Mouse (Mus musculus): ENCODE results near the gene Prkaca.
"Not testable (repeated sequence)": the region's sequence is repeated elsewhere in the genome, so short reads cannot be mapped to it uniquely, and the experiment has no call there.

The Prkaca gene

DNA sequence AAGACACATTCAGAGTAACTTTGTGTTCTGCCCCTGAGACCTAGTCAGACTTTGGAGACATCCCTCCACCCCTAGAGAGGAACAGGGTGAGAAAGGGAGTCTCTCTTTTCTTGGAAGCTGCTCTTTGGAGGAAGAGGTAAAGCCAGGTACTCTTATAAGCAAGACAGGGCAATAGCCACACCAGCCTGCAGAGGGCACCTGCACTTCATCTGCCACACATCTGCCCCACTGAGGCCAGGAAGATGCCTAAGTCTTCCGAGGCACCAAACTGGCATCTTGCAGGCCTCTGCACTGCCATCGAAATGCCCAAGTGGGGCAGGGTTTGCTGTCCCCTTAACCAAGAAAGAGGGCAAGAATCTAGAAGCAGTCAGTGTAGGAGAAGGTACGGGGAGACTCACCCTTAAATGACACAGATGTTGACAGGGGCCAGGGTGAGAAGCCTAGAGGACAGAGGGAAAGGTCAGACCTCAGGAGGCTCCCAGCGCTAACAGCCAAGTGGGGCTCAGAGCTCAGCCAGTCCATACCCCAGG lies 3.4 kb downstream of the Prkaca start:
- DNase-seq (ENCODE audit: low read depth), result peak; percentile 32

DNA sequence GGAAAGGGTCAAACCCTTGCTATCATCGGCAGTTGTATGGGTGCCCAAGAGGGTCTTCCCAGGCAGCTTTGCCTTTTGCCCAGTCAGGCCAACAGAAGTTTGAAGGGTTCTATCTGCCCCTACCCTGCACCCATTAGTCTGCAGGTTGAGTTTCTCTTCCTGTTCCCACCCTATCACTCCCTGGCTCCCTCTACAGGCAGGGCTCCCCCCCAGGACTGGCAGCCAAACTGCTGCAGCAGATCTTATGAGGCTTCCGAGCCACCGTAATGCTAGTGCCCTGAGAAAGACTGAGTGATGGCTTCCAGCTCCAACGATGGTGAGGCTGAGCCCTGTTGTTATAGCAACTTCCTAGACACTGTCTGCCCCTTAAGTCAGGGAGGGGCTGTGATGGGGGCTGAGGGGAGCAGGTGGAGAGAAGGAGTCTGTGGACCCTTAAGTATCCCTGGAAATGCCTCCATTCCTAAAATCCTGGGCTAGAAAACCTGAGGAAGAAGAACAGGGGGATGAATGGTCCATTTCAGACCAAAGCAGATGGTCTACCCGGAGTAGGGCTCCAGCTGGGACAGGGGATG lies 4.1 kb downstream of the Prkaca start:
- no peak for DNase-seq (ENCODE audit: low read depth)

DNA sequence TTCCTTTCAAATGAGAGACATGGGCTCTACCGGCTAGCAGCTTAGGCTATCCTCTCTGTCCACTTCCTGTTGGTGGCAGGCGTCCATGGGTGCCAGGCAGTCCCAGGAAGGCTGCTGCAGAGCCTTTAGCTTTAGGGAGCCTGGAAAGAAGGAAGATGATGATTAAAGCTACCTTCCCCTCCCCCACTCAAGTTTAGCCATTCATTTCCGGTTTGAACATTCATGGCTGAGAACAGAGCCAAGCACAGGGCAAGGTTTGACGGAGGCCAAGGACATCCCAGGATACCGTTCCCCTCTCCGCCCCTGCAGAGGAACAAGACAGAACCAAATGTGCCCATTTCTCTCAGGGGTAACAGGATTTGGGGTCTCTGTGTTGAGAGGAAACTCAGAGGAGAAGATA lies 4.9 kb downstream of the Prkaca start:
- DNase-seq (ENCODE audit: low read depth), result no peak

DNA sequence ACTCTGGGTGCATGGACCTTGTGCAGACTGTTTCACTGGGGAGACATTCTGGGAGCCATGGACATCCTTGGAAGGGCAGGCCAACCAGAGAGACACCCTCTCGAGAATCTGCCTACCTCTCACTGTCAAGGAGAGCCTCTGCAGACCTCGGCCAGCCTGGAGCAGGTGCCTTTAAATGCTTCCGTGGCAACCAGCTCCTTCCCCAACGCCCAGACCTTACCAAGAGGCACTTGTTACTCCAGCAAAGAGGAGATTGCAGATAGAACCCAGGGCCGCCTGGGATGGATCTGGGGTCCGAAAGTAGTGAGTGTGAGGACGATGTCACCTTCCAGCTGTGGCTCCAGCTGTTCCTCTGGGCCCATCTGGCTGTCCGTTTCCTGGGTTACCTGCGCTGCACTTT lies 5.4 kb downstream of the Prkaca start:
- no peak for DNase-seq (ENCODE audit: low read depth)

DNA sequence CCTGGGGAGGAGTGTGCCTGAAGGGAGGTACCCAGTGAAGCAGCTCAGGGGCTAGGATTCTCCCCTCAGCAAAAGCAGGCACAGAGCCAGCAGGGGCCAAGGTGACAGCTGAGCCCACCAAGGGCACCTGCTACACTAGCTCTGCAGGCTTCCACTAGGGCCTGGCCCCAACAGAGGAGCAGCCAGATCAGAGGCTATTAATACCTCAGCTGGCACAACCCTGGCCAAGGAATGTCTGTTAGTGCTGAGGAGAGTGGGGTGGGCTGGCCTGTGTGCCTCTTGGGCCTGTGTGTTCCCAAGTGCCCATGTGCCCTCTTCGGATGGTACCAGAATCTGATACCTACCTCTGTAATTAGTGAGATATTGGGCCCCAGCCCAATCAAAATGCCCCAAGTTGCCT lies 7.5 kb downstream of the Prkaca start:
- no peak for DNase-seq (ENCODE audit: low read depth)

DNA sequence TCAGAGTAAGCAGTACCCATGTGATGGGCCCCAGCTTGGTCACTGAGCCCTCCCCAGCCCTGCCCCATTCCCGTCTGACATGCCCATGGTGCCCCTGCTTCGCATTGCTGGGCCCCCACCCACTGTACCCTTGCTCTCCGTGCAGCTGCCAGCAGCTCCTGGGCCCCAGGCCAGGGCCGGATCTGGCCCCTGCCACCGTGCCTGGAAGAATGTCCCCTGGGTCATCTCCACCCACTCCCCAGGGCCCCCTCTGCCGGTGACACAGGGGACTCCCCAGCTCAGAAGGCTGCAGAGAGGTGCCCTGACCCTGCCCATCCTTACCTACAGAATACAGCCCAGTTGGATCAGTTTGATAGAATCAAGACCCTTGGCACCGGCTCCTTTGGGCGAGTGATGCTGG lies 8.1 kb downstream of the Prkaca start:
- no peak for DNase-seq (ENCODE audit: low read depth)

DNA sequence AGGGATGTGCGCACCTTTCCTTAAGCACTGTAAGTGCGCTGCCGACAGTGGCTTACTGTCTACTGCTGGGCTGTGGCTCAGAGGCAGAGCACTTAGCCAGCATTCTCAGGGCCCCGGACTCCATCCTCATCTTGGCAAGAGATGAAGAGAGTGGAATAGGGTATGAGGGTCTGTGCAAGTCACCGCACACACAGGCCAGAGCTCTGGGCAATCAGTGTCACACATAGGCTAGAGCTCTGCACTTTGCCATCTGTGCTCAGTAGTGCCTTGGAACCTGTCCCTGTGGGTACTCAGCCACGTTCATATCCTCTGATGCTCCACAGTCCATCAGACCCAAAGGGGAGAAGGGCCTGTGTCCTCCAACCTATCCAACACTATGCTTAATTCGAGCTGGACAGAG lies 8.7 kb downstream of the Prkaca start:
- no peak for DNase-seq (ENCODE audit: low read depth)

DNA sequence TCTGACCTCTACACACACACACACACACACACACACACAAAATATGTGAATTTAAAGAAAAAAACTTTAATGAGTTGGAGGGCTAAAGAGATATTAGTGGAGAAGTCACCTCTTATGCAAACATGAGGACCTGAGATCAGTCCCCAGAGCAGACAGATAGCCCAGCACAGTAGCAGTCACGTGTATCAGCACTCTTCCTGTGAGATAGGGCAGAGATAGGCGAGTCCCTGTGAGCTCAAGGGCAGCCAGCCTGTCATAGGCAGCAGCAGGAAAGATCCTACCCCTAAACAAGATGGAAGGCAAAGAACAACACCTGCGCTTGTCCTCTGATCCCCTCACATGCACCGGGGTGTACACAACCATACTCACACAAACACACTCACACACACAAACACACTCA lies 9.7 kb downstream of the Prkaca start:
- no peak for DNase-seq (ENCODE audit: low read depth)

DNA sequence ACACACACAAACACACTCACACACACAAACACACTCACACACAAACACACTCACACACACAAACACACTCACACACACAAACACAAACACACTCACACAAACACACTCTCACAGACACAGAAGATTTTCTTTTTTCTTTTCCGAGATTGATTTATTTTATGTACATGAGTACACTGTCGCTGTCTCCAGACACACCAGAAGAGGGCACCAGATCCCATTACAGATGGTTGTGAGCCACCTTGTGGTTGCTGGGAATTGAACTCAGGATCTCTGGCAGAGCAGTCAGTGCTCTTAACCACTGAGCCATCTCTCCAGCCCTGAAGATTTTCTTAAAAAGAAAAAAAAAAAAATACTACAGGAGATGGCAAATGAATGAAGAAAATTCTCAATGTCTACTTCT lies 10.4 kb downstream of the Prkaca start:
- not testable (repeated sequence) for DNase-seq (ENCODE audit: low read depth)

DNA sequence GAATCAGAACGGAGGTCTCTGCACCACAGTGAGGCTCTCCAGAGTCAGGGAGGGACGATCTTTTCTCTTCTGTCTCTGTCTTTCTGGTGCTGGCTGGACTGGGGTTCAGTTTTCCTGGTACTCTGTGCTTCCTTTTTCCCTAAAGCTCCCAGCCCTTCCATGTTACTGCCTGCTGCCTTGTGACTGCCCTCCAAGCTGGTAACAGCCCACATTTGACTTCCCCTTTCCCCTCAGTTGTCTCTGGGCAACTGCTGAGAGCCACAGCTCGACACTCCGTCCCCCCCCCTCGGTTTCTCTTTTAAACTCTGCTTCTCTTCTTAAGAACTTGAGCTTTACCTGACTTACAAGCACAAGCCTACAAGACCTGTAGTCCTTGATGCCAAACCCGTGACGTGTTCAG lies 16.4 kb downstream of the Prkaca start:
- no peak for DNase-seq (ENCODE audit: low read depth)

DNA sequence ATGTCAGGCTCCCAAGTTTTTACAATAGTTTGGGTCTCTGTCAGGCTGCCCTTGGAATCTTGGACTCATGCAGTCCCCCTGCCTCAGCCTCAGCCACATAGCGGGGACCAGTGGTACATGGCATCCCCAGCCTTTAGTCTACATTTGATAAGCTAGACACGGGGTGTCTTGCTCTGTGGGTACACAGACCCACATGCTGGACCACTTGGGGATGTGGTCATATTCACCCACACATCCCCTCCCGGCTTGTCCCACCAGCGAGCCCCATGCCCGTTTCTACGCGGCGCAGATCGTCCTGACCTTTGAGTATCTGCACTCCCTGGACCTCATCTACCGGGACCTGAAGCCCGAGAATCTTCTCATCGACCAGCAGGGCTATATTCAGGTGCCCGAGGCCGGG lies 17.4 kb downstream of the Prkaca start:
- no peak for DNase-seq (ENCODE audit: low read depth)

DNA sequence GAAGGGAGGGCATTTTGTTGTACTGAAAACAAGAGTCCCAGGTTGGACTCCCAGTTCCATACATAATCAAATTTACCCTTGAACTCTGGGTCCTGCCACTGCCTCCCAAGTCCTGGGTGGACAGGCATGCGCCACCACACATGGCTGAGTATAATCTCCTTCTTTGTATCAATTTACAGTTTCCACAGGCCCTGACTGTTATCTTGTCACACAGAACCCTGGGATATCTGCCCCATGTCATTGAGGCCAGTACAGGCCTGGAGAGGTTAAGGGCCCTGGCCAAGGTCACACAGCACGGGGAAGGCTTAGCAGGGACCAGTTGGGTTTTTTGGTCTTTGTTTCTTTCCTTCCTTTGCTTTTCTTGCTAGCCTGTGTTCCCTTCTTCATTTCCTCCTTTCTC lies 19.7 kb downstream of the Prkaca start:
- no peak for DNase-seq (ENCODE audit: low read depth)

DNA sequence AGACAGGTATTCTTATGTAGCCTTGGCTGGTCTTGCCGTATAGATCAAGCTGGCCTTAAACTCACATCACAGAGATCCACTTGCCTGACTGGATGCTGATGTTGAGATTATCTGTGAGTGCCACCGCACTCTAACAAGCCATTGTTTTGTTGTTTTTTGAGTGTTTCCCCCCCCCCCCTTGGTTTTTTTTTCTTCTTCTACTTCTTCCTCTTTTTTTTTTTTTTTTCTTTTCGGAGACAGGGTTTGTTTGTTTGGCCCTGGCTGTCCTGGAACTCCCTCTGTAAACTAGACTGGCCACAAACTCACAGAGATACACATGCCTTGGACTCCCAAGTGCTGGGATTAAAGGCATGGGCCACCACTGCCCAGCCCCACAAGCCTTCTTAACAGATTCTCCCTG lies 21.2 kb downstream of the Prkaca start:
- DNase-seq (ENCODE audit: low read depth), result no peak

DNA sequence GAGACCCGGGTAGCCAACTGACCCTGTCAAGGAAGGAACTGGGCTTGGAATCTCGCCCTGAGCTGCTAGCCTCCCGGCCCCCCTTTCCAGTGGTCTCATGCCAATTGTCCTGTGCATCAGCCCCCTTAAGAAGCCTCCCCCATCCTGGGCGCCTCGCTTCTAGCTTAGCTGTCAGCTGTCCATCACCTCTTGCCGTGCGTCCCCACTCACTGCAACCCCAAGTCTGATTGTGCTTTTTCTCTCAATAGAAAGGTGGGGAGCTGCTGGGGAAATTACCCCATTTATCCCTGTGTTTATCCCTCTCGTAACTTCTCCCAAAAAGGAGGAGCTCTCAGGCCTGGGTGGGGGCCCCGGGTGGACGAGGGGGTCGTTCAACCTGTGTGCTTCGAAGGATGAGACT lies 23.2 kb downstream of the Prkaca start:
- no peak for DNase-seq (ENCODE audit: low read depth)

DNA sequence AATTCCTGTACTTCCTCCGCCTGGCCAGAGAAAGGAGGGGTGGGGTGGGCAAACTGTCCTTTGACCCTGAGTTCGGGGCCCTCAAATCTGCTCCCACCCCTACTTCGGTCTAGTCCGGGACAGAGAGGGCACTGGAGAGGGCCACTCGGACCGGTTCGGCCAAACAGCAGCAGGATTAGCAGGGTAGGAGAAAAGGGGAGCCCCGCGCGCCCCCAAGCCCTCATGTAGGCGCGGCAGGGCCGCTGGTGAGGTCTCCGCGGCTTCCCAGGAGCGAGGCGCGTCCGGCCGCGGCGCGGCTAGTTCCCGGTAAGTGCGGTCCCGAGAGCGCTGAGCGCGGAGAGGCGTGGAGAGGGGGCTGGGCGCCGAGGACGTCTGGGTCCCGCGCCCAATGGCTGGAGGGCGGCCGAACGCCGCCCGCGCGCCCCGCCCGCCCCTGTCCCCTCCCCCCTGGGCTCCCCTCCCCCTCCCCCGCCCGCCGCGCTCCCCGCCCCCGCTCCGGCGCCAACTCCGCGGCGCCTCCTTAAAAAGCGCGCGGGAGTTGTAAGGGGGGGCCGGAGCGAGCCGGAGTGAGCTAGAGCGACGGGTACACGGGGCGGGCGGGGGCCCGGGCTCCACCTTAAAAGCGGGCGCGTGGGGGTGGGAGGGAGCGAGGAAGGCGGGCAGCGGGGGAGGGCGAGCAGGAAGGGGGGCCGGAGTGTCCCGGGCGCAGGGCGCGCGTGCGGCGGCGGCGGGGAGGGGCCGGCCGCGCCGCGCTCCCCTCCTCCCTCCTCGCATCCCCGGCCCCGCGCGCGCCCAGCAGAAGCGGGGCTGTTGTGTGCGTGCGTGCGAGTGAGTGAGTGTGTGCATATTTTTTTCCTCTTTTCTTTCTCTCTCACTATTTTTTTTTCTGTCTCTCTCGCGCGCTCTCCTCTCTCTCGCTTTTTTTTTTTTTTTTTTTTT lies 24.0 kb downstream of the Prkaca start:
- DNase-seq (ENCODE audit: low read depth), result peak; percentile 95

DNA sequence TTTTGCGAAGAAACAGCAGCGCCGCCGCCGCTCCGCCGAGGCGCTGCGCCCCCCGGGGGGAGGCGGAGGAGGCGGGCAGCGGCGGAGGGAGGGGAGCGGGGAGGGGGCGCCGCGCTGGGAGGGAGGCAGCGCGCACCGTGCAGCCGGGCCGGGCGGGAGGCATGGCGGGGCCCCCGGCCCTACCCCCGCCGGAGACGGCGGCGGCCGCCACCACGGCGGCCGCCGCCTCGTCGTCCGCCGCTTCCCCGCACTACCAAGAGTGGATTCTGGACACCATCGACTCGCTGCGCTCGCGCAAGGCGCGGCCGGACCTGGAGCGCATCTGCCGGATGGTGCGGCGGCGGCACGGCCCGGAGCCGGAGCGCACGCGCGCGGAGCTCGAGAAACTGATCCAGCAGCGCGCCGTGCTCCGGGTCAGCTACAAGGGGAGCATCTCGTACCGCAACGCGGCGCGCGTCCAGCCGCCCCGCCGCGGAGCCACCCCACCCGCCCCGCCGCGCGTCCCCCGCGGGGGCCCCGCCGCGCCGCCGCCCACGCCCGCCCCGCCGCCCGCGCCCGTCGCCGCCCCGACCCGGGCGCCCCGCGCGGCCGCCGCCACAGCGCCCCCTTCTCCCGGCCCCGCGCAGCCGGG lies 24.8 kb downstream of the Prkaca start, which contains the start of gene Samd1:
Gene Samd1 (plus strand): TSS at position 162 of the 631 bp plus-strand sequence.
- DNase-seq (ENCODE audit: low read depth), result peak; percentile 68

DNA sequence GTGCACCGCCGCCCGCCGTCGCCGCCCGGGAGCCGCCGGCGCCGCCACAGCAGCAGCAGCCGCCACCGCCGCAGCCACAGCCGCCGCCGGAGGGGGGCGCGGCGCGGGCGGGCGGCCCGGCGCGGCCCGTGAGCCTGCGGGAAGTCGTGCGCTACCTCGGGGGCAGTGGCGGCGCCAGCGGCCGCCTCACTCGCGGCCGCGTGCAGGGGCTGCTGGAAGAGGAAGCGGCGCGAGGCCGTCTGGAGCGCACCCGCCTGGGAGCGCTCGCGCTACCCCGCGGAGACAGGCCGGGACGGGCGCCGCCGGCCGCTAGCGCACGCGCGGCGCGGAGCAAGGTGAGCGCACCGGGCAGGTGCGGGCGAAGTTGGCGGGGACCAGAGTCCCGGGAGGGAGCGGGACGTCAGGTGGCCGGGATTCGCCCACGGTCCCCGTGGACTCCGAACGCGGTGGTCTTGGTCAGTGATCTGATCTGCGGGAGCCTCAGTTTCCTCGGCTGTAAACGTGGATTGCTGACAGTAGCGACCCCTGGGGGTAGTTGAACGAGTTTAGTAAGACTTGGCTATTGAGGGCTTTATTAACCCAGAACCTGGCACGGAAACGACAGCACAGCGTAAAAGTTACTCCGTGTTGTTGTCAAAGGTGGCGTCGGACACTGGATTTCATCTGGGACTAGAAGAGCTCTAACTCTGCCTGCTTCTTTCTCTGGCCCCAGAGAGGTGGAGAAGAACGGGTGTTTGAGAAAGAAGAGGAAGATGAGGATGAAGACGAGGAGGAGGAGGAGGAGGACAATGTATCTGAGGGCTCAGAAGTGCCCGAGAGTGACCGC lies 25.7 kb downstream of the Prkaca start:
- DNase-seq (ENCODE audit: low read depth), result peak; percentile 84

DNA sequence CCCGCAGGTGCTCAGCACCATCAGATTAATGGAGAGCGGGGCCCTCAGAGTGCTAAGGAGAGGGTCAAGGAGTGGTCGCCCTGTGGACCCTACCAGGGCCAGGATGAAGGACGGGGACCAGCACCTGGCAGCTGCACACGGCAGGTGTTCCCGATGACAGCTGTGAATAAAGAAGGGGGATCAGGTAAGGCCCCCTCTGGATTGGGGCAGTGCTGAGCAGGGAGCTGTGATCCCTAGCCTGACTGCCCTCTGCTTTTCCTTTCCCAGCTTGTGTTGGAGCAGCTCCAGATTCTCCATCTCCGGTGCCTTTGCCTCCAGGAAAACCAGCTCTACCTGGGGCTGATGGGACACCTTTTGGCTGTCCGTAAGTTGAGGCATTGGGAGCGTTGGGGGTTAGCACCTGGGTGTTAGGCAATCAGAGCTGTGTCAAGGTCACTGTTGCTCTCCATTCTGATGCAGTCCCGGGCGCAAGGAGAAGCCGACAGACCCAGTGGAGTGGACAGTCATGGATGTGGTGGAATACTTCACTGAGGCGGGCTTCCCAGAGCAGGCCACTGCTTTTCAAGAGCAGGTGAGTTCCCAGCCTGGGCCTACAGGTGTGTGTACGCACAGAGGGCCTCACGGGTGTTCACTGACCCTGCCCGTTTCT lies 26.4 kb downstream of the Prkaca start:
- DNase-seq (ENCODE audit: low read depth), result no peak

DNA sequence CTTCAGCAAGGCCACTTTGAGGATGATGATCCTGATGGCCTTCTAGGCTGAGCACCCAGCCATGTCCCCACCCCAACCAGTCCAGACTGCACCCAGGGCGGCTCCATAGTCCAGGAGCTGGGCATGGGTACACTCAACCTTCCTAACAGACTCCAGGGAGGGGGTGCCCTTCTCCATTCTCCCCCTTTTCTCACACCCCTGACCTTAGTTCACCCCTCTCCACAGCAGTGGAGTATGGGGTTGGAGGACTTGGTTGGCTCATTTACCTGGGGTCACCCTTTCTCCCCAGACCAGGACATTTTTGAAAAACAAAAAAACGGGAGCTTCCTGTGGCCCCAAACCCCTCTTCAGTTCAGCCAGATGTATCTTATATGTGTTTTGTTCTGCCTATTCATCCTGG lies 27.0 kb downstream of the Prkaca start:
- DNase-seq (ENCODE audit: low read depth), result no peak

DNA sequence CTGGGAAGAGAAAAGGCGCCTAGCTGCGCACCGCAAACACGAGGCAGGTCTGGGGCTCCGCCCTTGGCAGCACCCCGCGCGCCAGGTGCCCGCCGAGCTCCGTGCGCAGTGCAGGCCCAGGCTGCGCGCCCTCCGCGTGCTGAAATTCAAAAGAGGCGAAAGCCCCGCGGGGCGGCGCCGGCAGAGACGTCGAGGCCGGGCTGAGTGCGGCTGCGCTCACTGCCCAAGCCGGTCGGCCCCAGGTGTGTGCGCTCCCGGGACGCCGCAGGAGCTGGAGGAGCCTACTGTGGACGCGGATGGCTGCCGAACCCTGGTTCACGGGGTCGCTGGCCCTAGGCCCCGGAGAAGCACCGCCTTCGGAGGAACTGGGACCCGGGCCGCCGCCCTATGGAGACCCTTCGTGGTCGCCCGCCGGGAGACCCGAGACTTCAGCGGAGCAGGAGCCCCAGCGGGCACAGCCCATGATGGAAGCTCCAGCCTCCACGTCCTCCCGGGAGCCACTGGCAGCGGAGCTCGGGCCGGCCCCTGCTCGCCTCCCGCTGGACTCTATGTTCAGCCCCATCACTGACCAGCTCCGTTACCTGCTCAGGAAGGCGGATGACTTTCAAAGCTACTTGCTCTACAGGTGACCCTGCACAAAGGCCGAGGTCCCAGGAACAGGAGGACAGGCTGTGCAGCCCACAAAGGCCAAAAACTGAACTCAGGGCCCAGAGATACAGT lies 28.6 kb downstream of the Prkaca start, which contains the start of gene 1700067K01Rik:
Gene 1700067K01Rik (plus strand): TSS at position 222 of the 720 bp plus-strand sequence.
- DNase-seq (ENCODE audit: low read depth), result no peak

Data from NIH3T3 (cell line).